Mouse (Mus musculus): ENCODE measurements around the gene Hoxb1. TPM values are rescaled to one million over a fixed set of nuclear protein-coding genes. Genes with fewer than 3 reads are reported as not detected.

Gene Hoxb1
- polyA plus RNA-seq, 1 experiment = not detected

GRCm38 (mm10) chr11:96405541-96405940, 40.0 kb downstream of the Hoxb1 start:
- H3K27me3 ChIP-seq (ENCODE audit: control insufficient read depth, insufficient read depth, low read length) = no peaks in the 10 kb centered on the region; the same call in 1 of the 2 replicates
- WGBS = 91% methylated on average over 4 of the region's 4 CpGs

GRCm38 (mm10) chr11:96407191-96408072, 41.9 kb downstream of the Hoxb1 start:
- no peaks in the 10 kb centered on the region for H3K36me3 ChIP-seq (ENCODE audit: control insufficient read depth, insufficient read depth, low read length)
- WGBS = 20% methylated on average over 36 of the region's 36 CpGs
- no peaks in the 10 kb centered on the region; the same call in 1 of the 2 replicates for H3K27me3 ChIP-seq (ENCODE audit: control insufficient read depth, insufficient read depth, low read length)
- TF ChIP-seq CTCF (IDR thresholded peaks at IDR 0.05; ENCODE audit: borderline replicate concordance, control insufficient read depth, extremely low read depth, insufficient read depth, low read length, poor library complexity) = peak; percentile 89
- TF ChIP-seq POLR2A (IDR thresholded peaks at IDR 0.05; ENCODE audit: control insufficient read depth, extremely low read depth, insufficient read depth, low read length, poor library complexity) = no peak
- DNase-seq = peak; percentile 67
- H3K27ac ChIP-seq (ENCODE audit: control insufficient read depth, insufficient read depth, low read length) = no peak overlapping the region
- H3K4me1 ChIP-seq (replicated peaks; ENCODE audit: control insufficient read depth, insufficient read depth, low read length) = no peaks in the 10 kb centered on the region
- no peak overlapping the region for H3K4me3 ChIP-seq (ENCODE audit: control insufficient read depth, insufficient read depth, low read length)

More at GRCm38 (mm10) chr11:96405541-96405940, 40.0 kb downstream of the Hoxb1 start:
- H3K36me3 ChIP-seq (ENCODE audit: control insufficient read depth, insufficient read depth, low read length) = no peaks in the 10 kb centered on the region
- no peak overlapping the region for H3K4me3 ChIP-seq (ENCODE audit: control insufficient read depth, insufficient read depth, low read length)
- no peak for TF ChIP-seq CTCF (IDR thresholded peaks at IDR 0.05; ENCODE audit: borderline replicate concordance, control insufficient read depth, extremely low read depth, insufficient read depth, low read length, poor library complexity)
- TF ChIP-seq POLR2A (IDR thresholded peaks at IDR 0.05; ENCODE audit: control insufficient read depth, extremely low read depth, insufficient read depth, low read length, poor library complexity) = no peak
- H3K4me1 ChIP-seq (replicated peaks; ENCODE audit: control insufficient read depth, insufficient read depth, low read length) = no peaks in the 10 kb centered on the region
- H3K27ac ChIP-seq (ENCODE audit: control insufficient read depth, insufficient read depth, low read length) = no peak overlapping the region
- no peak for DNase-seq

GRCm38 (mm10) chr11:96408234-96409010, 42.9 kb downstream of the Hoxb1 start:
- no peaks in the 10 kb centered on the region for H3K4me1 ChIP-seq (replicated peaks; ENCODE audit: control insufficient read depth, insufficient read depth, low read length)
- WGBS = 79% methylated on average over 14 of the region's 14 CpGs
- TF ChIP-seq POLR2A (IDR thresholded peaks at IDR 0.05; ENCODE audit: control insufficient read depth, extremely low read depth, insufficient read depth, low read length, poor library complexity) (no peak), CTCF (IDR thresholded peaks at IDR 0.05; ENCODE audit: borderline replicate concordance, control insufficient read depth, extremely low read depth, insufficient read depth, low read length, poor library complexity) (no peak)
- H3K27me3 ChIP-seq (ENCODE audit: control insufficient read depth, insufficient read depth, low read length) = no peaks in the 10 kb centered on the region; the same call in 1 of the 2 replicates
- no peak for DNase-seq
- no peak overlapping the region for H3K4me3 ChIP-seq (ENCODE audit: control insufficient read depth, insufficient read depth, low read length)
- no peaks in the 10 kb centered on the region for H3K36me3 ChIP-seq (ENCODE audit: control insufficient read depth, insufficient read depth, low read length)
- H3K27ac ChIP-seq (ENCODE audit: control insufficient read depth, insufficient read depth, low read length) = no peak overlapping the region

GRCm38 (mm10) chr11:96411019-96411418, 45.5 kb downstream of the Hoxb1 start:
- DNase-seq = no peak

GRCm38 (mm10) chr11:96411934-96412333, 46.4 kb downstream of the Hoxb1 start:
- DNase-seq = no peak
- WGBS = 86% methylated on average over 4 of the region's 4 CpGs
- H3K36me3 ChIP-seq (ENCODE audit: control insufficient read depth, insufficient read depth, low read length) = no peaks in the 10 kb centered on the region
- H3K27me3 ChIP-seq (ENCODE audit: control insufficient read depth, insufficient read depth, low read length) = no peaks in the 10 kb centered on the region; the same call in 1 of the 2 replicates
- H3K4me3 ChIP-seq (ENCODE audit: control insufficient read depth, insufficient read depth, low read length) = no peak overlapping the region
- no peaks in the 10 kb centered on the region for H3K4me1 ChIP-seq (replicated peaks; ENCODE audit: control insufficient read depth, insufficient read depth, low read length)
- TF ChIP-seq POLR2A (IDR thresholded peaks at IDR 0.05; ENCODE audit: control insufficient read depth, extremely low read depth, insufficient read depth, low read length, poor library complexity) = no peak
- TF ChIP-seq CTCF (IDR thresholded peaks at IDR 0.05; ENCODE audit: borderline replicate concordance, control insufficient read depth, extremely low read depth, insufficient read depth, low read length, poor library complexity) = no peak
- no peak overlapping the region for H3K27ac ChIP-seq (ENCODE audit: control insufficient read depth, insufficient read depth, low read length)

More at GRCm38 (mm10) chr11:96411019-96411418, 45.5 kb downstream of the Hoxb1 start:
- no peaks in the 10 kb centered on the region; the same call in 1 of the 2 replicates for H3K27me3 ChIP-seq (ENCODE audit: control insufficient read depth, insufficient read depth, low read length)
- H3K4me1 ChIP-seq (replicated peaks; ENCODE audit: control insufficient read depth, insufficient read depth, low read length) = no peaks in the 10 kb centered on the region
- no peak overlapping the region for H3K4me3 ChIP-seq (ENCODE audit: control insufficient read depth, insufficient read depth, low read length)
- no peak overlapping the region for H3K27ac ChIP-seq (ENCODE audit: control insufficient read depth, insufficient read depth, low read length)
- TF ChIP-seq POLR2A (IDR thresholded peaks at IDR 0.05; ENCODE audit: control insufficient read depth, extremely low read depth, insufficient read depth, low read length, poor library complexity) = no peak
- TF ChIP-seq CTCF (IDR thresholded peaks at IDR 0.05; ENCODE audit: borderline replicate concordance, control insufficient read depth, extremely low read depth, insufficient read depth, low read length, poor library complexity) = no peak
- WGBS = 72% methylated on average over 5 of the region's 5 CpGs
- no peaks in the 10 kb centered on the region for H3K36me3 ChIP-seq (ENCODE audit: control insufficient read depth, insufficient read depth, low read length)

- Histone ChIP-seq H3K27ac (ENCODE audit: control insufficient read depth, insufficient read depth, low read length) (no peak overlapping the region), H3K4me3 (ENCODE audit: control insufficient read depth, insufficient read depth, low read length) (no peak overlapping the region), H3K27me3 (ENCODE audit: control insufficient read depth, insufficient read depth, low read length) (no peaks in the 10 kb centered on the region; the same call in 1 of the 2 replicates), H3K4me1 (replicated peaks; ENCODE audit: control insufficient read depth, insufficient read depth, low read length) (no peaks in the 10 kb centered on the region), H3K36me3 (ENCODE audit: control insufficient read depth, insufficient read depth, low read length) (no peaks in the 10 kb centered on the region)
- WGBS = 47% methylated on average over 9 of the region's 9 CpGs
- no peak for TF ChIP-seq POLR2A (IDR thresholded peaks at IDR 0.05; ENCODE audit: control insufficient read depth, extremely low read depth, insufficient read depth, low read length, poor library complexity)
- no peak for TF ChIP-seq CTCF (IDR thresholded peaks at IDR 0.05; ENCODE audit: borderline replicate concordance, control insufficient read depth, extremely low read depth, insufficient read depth, low read length, poor library complexity)
- DNase-seq = no peak
Measured at GRCm38 (mm10) chr11:96412941-96413491, 47.5 kb downstream of the Hoxb1 start.
